Mouse (Mus musculus): ENCODE data around the gene Asxl1. TPM values are rescaled to one million over a fixed set of nuclear protein-coding genes. Genes with fewer than 3 reads are reported as not detected.

Gene Asxl1
- polyA plus RNA-seq, 1 experiment from 2014 or later, result 7.4 TPM

DNA sequence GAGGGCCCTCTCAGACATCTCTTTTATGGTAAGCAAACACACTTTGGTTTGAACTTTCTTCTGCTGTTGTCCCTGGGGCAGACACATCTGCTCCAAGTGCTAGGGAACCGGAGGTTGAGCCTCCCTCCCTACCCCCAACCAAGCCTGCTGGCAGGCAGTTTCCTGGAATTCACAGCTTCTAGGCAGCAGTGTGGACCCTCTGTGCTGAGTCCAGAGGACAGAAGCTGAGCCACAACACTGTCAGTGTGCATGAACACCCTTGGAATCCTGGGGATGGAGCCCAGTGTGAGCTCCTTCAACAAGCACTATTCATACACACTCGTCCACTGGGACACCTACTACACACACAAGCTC, 91.7 kb downstream of the Asxl1 start:
- ATAC-seq, result peak; percentile 44; the same call in 1 of the 2 replicates
- H3K4me1 ChIP-seq (replicated peaks; ENCODE audit: control insufficient read depth, insufficient read depth, low read length), result peaks cover 59% of the 10 kb centered on the region
- H3K4me2 ChIP-seq (replicated peaks; ENCODE audit: low read depth), result peak overlapping the region; percentile 37
- H3K27me3 ChIP-seq (replicated peaks; ENCODE audit: control insufficient read depth, insufficient read depth, low read length), result no peaks in the 10 kb centered on the region
- H3K9me3 ChIP-seq (ENCODE audit: control insufficient read depth), result no peaks in the 10 kb centered on the region
- peaks cover 18% of the 10 kb centered on the region for H3K36me3 ChIP-seq (ENCODE audit: control insufficient read depth, insufficient read depth)
- 13% methylated on average over 2 of the region's 2 CpGs for WGBS
- H3K27ac ChIP-seq (ENCODE audit: low read depth, low read length), result peak overlapping the region; percentile 63
- no peak overlapping the region for H3K9ac ChIP-seq (ENCODE audit: low read depth, low read length)
- no peak overlapping the region for H3K4me3 ChIP-seq (ENCODE audit: low read depth, low read length)
- TF ChIP-seq CTCF (IDR thresholded peaks at IDR 0.05; ENCODE audit: low read depth), result no peak

DNA sequence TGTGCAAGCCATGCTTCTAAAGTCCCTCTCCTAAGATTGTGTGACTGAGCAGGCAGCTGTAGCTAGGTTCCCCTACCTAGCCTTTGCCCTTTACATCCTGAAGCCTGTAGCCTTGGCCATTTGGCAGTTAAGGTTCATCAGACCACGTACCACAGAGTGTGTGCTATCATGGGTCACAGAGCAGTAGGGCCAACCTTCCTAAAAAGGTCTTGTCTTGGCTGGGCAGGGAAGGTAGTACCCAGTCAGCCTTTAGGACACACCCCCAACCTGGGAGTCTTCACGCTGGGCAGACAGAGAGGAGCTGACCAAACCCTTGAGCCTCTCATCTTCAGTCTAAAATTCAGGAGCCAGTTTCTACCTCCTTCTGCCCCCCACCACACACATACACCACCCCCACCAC, 95.1 kb downstream of the Asxl1 start:
- Histone ChIP-seq H3K27me3 (replicated peaks; ENCODE audit: control insufficient read depth, insufficient read depth, low read length) (no peaks in the 10 kb centered on the region), H3K36me3 (ENCODE audit: control insufficient read depth, insufficient read depth) (no peaks in the 10 kb centered on the region), H3K9ac (ENCODE audit: low read depth, low read length) (no peak overlapping the region), H3K4me1 (replicated peaks; ENCODE audit: control insufficient read depth, insufficient read depth, low read length) (peaks cover 46% of the 10 kb centered on the region), H3K9me3 (ENCODE audit: control insufficient read depth) (no peaks in the 10 kb centered on the region), H3K4me3 (ENCODE audit: low read depth, low read length) (no peak overlapping the region), H3K27ac (ENCODE audit: low read depth, low read length) (peak overlapping the region; percentile 97), H3K4me2 (replicated peaks; ENCODE audit: low read depth) (peak overlapping the region; percentile 99)
- WGBS, result 27% methylated on average over 2 of the region's 2 CpGs
- no peak for ATAC-seq
- TF ChIP-seq CTCF (IDR thresholded peaks at IDR 0.05; ENCODE audit: low read depth), result no peak

DNA sequence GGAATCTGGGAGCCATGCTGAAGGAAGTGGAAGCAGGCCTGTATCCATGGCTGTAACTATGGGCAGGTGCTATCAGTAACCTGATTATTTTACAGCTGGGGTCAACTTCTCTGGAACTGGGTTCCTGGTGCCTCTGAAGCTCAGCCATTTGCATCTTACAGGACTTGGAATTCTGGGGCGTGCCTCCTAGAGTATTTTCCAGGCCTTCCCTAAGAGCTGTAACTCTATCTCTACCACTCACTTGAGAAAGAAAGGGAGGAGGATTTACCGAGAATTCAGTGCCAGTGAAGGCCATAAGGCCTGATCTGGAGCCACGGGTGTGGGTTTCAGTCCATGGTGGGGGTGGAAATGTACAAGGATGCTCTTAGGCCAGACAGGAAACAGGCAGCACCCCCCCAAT, 95.6 kb downstream of the Asxl1 start:
- H3K9ac ChIP-seq (ENCODE audit: low read depth, low read length), result 0 out of 2 replicates have a peak overlapping the region, but pooled peaks have one; percentile 95
- 7% methylated on average over 3 of the region's 3 CpGs for WGBS
- H3K27ac ChIP-seq (ENCODE audit: low read depth, low read length), result peak overlapping the region; percentile 97
- TF ChIP-seq CTCF (IDR thresholded peaks at IDR 0.05; ENCODE audit: low read depth), result no peak
- H3K4me2 ChIP-seq (replicated peaks; ENCODE audit: low read depth), result peak overlapping the region; percentile 99
- peak; percentile 17; the same call in 1 of the 2 replicates for ATAC-seq
- no peaks in the 10 kb centered on the region for H3K9me3 ChIP-seq (ENCODE audit: control insufficient read depth)
- H3K4me3 ChIP-seq (ENCODE audit: low read depth, low read length), result 0 out of 2 replicates have a peak overlapping the region, but pooled peaks have one; percentile 97
- H3K4me1 ChIP-seq (replicated peaks; ENCODE audit: control insufficient read depth, insufficient read depth, low read length), result peaks cover 41% of the 10 kb centered on the region
- H3K27me3 ChIP-seq (replicated peaks; ENCODE audit: control insufficient read depth, insufficient read depth, low read length), result no peaks in the 10 kb centered on the region
- H3K36me3 ChIP-seq (ENCODE audit: control insufficient read depth, insufficient read depth), result no peaks in the 10 kb centered on the region

DNA sequence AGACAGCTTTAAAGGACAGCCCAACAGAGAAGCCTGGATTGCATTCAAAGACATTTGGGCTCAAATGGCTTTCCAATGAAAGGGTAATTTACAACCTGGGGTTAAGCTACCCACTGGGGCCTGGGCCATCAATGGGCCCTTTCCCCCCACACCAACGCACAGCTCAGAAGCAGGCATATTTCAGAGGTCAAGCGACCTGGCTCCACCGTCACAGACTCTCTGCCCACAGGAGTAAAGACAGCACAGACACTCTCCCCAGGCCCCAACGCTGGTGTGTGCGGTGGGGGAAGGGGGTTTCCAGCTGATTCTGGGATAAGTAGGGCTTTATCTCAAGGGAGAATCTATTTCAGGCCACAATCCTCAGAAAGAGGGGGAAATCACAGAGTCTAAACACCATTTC, 97.1 kb downstream of the Asxl1 start:
- ATAC-seq, result no peak
- H3K9ac ChIP-seq (ENCODE audit: low read depth, low read length), result peak overlapping the region; percentile 95
- H3K4me2 ChIP-seq (replicated peaks; ENCODE audit: low read depth), result peak overlapping the region; percentile 99
- 24% methylated on average over 5 of the region's 5 CpGs for WGBS
- H3K4me3 ChIP-seq (ENCODE audit: low read depth, low read length), result peak overlapping the region; percentile 97
- no peaks in the 10 kb centered on the region for H3K9me3 ChIP-seq (ENCODE audit: control insufficient read depth)
- no peak for TF ChIP-seq CTCF (IDR thresholded peaks at IDR 0.05; ENCODE audit: low read depth)
- H3K4me1 ChIP-seq (replicated peaks; ENCODE audit: control insufficient read depth, insufficient read depth, low read length), result peaks cover 30% of the 10 kb centered on the region
- H3K27ac ChIP-seq (ENCODE audit: low read depth, low read length), result peak overlapping the region; percentile 97
- H3K36me3 ChIP-seq (ENCODE audit: control insufficient read depth, insufficient read depth), result no peaks in the 10 kb centered on the region
- H3K27me3 ChIP-seq (replicated peaks; ENCODE audit: control insufficient read depth, insufficient read depth, low read length), result no peaks in the 10 kb centered on the region

- no peaks in the 10 kb centered on the region for H3K27me3 ChIP-seq (replicated peaks; ENCODE audit: control insufficient read depth, insufficient read depth, low read length)
- 0 out of 2 replicates have a peak, but pooled peaks have one; percentile 11 for TF ChIP-seq CTCF (IDR thresholded peaks at IDR 0.05; ENCODE audit: low read depth)
- no peaks in the 10 kb centered on the region for H3K9me3 ChIP-seq (ENCODE audit: control insufficient read depth)
- peak overlapping the region; percentile 95 for H3K9ac ChIP-seq (ENCODE audit: low read depth, low read length)
- H3K27ac ChIP-seq (ENCODE audit: low read depth, low read length), result peak overlapping the region; percentile 97
- H3K4me3 ChIP-seq (ENCODE audit: low read depth, low read length), result peak overlapping the region; percentile 97
- ATAC-seq, result peak; percentile 31
- peaks cover 26% of the 10 kb centered on the region for H3K4me1 ChIP-seq (replicated peaks; ENCODE audit: control insufficient read depth, insufficient read depth, low read length)
- no peaks in the 10 kb centered on the region for H3K36me3 ChIP-seq (ENCODE audit: control insufficient read depth, insufficient read depth)
- WGBS, result under 1% methylated on average over 58 of the region's 59 CpGs
- peak overlapping the region; percentile 99 for H3K4me2 ChIP-seq (replicated peaks; ENCODE audit: low read depth)
These were observed 98.0 kb downstream of the Asxl1 start for GRCm38 (mm10) chr2:153443434-153444240.

DNA sequence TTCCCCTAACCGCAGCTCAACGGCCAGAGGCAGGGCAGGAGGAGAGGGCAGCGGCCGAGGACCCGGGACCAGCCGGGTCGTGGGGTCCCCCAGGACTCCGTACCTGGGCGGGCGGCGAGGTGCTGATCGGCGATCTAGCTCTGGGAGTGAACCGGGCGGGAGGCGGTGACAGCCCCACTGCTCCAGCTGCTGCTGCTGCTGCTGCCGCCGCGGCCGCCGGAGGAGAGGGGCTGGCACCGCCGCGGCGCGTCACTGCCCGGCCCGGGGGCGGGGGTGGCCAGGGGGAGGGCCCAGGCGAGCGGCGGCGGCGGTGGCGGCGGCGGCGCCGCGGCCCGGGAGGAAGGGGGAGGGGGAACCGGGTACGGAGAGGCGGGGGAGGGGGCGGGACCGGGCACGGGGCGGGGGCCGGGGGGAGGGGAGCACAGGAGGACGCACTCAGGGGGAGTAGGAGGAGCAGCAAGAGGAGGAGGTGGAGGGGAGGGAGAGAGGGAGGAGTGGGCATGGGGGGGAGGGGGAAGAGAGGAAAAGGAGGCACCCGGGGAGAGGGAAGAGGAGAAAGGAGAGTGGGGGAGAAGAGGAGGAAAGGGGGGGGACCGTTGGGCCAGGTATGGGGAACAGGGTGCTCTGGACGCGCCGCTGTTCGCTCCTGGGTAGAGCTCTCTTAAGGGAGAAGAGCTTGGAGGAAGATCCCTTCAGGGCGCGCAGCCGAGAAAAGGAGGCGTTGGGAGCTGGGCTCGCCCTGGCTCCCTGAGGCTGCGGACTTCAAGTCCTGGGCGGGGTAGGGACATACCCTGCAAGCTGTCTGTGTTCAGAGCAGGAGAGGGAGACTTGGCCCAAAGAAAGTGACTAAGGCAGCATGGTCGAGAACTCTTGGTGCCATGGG, 98.9 kb downstream of the Asxl1 start:
- Histone ChIP-seq H3K4me1 (replicated peaks; ENCODE audit: control insufficient read depth, insufficient read depth, low read length) (peaks cover 24% of the 10 kb centered on the region), H3K4me2 (replicated peaks; ENCODE audit: low read depth) (peak overlapping the region; percentile 99), H3K27me3 (replicated peaks; ENCODE audit: control insufficient read depth, insufficient read depth, low read length) (no peaks in the 10 kb centered on the region), H3K4me3 (ENCODE audit: low read depth, low read length) (peak overlapping the region; percentile 97), H3K9ac (ENCODE audit: low read depth, low read length) (peak overlapping the region; percentile 95), H3K9me3 (ENCODE audit: control insufficient read depth) (no peaks in the 10 kb centered on the region), H3K36me3 (ENCODE audit: control insufficient read depth, insufficient read depth) (no peaks in the 10 kb centered on the region), H3K27ac (ENCODE audit: low read depth, low read length) (peak overlapping the region; percentile 97)
- TF ChIP-seq CTCF (IDR thresholded peaks at IDR 0.05; ENCODE audit: low read depth), result no peak
- under 1% methylated on average over 49 of the region's 64 CpGs for WGBS
- peak; percentile 75 for ATAC-seq

All from intestine, postnatal 0 days (tissue).